Mouse (Mus musculus): Measurements from ENCODE around the gene Rev3l. TPM values are rescaled to one million over a fixed set of nuclear protein-coding genes. Genes with fewer than 3 reads are reported as not detected.

Rev3l gene
- polyA plus RNA-seq, 1 experiment: 11.8 TPM

DNA sequence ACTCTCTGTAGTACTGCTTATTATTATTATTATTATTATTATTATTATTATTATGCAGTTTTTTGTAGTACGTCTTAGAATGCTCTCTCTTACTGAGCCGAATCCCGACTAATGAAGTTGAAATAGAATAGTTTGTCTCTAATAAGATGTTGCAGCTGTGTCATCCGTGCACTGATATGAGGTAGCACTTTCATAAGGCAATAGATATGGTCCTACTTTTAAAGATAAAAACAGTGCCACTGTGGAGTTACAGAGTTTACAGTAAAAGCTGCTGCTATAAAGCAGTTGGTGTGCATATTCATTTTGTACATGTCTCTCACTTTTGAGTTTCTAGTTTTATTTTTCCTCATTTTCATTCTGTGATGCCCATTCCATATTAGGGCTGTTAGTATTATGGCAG, 46.4 kb downstream of the Rev3l start:
- Histone ChIP-seq H3K27me3 (replicated peaks; ENCODE audit: control insufficient read depth, insufficient read depth, low read length) (no peaks in the 10 kb centered on the region), H3K36me3 (ENCODE audit: control insufficient read depth, insufficient read depth, low read length) (no peaks in the 10 kb centered on the region), H3K27ac (ENCODE audit: insufficient read depth, low read depth, low read length) (no peak overlapping the region), H3K4me3 (ENCODE audit: insufficient read depth, low read depth, low read length) (no peak overlapping the region), H3K4me1 (ENCODE audit: control insufficient read depth, insufficient read depth, low read length) (peaks cover 6% of the 10 kb centered on the region; the same call in 1 of the 2 replicates)
- DNase-seq: no peak
- TF ChIP-seq CTCF (conservative IDR thresholded peaks at IDR 0.05; ENCODE audit: insufficient read depth, insufficient read length, low read depth, low read length) (no peak), POLR2A (IDR thresholded peaks at IDR 0.05; ENCODE audit: low read depth, low read length) (no peak)
- 80% methylated on average over 4 of the region's 4 CpGs for WGBS

DNA sequence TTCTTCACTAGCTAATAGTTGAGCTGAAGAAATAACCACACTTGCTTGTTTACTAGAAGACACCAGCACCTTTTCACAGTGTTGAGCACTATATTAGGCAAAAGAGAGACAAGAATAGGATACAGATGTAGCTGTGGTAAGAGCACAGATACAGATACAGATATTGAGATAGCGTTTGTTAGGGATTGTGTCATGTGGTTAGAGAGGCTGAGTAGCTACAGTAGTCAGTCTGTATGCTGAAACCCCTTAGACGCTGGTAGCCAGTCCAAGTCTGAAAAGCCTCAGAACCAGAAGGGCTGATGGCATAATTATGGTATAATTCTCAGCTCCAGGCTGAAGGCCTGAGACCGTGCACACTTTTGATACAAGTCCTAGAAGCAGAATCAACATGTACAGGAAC, 53.3 kb downstream of the Rev3l start:
- no peak for DNase-seq
- H3K27me3 ChIP-seq (replicated peaks; ENCODE audit: control insufficient read depth, insufficient read depth, low read length): no peaks in the 10 kb centered on the region
- H3K4me1 ChIP-seq (ENCODE audit: control insufficient read depth, insufficient read depth, low read length): no peaks in the 10 kb centered on the region
- no peaks in the 10 kb centered on the region for H3K36me3 ChIP-seq (ENCODE audit: control insufficient read depth, insufficient read depth, low read length)
- H3K4me3 ChIP-seq (ENCODE audit: insufficient read depth, low read depth, low read length): no peak overlapping the region
- WGBS: 94% methylated on average over 3 of the region's 3 CpGs
- no peak overlapping the region for H3K27ac ChIP-seq (ENCODE audit: insufficient read depth, low read depth, low read length)
- no peak for TF ChIP-seq POLR2A (IDR thresholded peaks at IDR 0.05; ENCODE audit: low read depth, low read length)
- TF ChIP-seq CTCF (conservative IDR thresholded peaks at IDR 0.05; ENCODE audit: insufficient read depth, insufficient read length, low read depth, low read length): no peak

DNA sequence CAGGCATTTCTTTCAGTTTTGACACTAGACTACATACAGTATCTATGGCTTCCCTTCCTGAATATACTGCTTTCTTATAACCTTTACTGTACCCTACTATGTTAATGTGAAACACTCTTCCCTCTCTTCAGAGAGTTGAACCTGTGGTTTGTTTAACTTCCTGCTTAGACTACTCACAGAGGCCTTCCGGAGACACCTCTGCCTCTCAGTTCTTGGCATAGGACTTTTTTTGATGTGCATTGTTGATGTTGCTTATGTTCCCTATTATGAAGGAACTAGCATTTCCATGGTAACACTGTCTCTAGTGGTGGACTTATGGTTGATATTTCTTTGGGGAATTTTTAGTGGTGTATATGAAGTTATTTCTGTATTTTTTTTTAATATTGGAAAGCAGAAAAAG, 61.4 kb downstream of the Rev3l start:
- 89% methylated on average over 1 of the region's 1 CpGs for WGBS

DNA sequence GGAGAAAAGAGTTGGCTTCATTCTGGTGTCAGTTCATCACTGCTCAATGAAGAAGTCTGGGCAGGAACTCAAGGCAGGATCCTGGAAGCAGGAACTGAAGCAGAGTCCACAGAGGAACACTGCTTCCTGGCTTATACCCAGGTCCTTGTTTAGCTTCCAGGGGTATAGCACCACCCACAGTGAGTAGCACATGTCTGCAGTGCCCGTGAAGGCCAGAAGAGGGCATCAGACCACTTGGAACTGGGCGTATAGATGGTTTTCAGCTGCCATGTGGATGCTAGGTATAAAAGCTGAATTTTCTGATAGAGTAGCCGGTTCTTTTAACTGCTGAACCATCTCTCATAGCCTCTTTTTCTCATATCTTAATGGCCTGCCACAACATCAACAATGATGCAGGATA, 79.6 kb downstream of the Rev3l start:
- TF ChIP-seq POLR2A (IDR thresholded peaks at IDR 0.05; ENCODE audit: low read depth, low read length) (no peak), CTCF (conservative IDR thresholded peaks at IDR 0.05; ENCODE audit: insufficient read depth, insufficient read length, low read depth, low read length) (peak; percentile 60)
- WGBS: 82% methylated on average over 3 of the region's 3 CpGs
- H3K36me3 ChIP-seq (ENCODE audit: control insufficient read depth, insufficient read depth, low read length): no peaks in the 10 kb centered on the region
- no peak overlapping the region for H3K4me3 ChIP-seq (ENCODE audit: insufficient read depth, low read depth, low read length)
- peak; percentile 58 for DNase-seq
- no peaks in the 10 kb centered on the region for H3K4me1 ChIP-seq (ENCODE audit: control insufficient read depth, insufficient read depth, low read length)
- no peaks in the 10 kb centered on the region for H3K27me3 ChIP-seq (replicated peaks; ENCODE audit: control insufficient read depth, insufficient read depth, low read length)
- H3K27ac ChIP-seq (ENCODE audit: insufficient read depth, low read depth, low read length): no peak overlapping the region

More for the DNA sequence above, 61.4 kb downstream of the Rev3l start:
- TF ChIP-seq CTCF (conservative IDR thresholded peaks at IDR 0.05; ENCODE audit: insufficient read depth, insufficient read length, low read depth, low read length): no peak
- no peak for TF ChIP-seq POLR2A (IDR thresholded peaks at IDR 0.05; ENCODE audit: low read depth, low read length)
- Histone ChIP-seq H3K36me3 (ENCODE audit: control insufficient read depth, insufficient read depth, low read length) (peaks cover 3% of the 10 kb centered on the region), H3K27ac (ENCODE audit: insufficient read depth, low read depth, low read length) (no peak overlapping the region), H3K4me1 (ENCODE audit: control insufficient read depth, insufficient read depth, low read length) (no peaks in the 10 kb centered on the region), H3K27me3 (replicated peaks; ENCODE audit: control insufficient read depth, insufficient read depth, low read length) (no peaks in the 10 kb centered on the region), H3K4me3 (ENCODE audit: insufficient read depth, low read depth, low read length) (no peak overlapping the region)
- no peak for DNase-seq

DNA sequence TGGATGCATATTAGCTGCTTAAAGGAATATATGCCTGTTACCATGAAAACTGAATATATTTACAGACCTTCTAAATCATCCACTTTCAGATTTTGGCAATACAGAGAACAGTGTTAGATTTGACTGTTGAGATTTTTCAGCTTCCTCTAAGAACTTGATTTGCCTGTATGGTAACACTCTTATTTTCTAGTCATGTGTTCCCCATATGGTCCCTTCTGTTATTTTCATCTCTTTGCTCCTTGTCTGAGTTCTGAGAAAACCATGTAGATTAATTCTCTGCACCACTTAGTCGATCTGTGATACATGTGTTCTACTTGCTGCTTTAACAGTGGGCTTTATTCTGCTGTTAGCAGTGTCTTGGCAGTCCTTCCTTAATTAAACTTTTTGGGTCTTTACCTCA, 110.7 kb downstream of the Rev3l start:
- Histone ChIP-seq H3K4me3 (ENCODE audit: insufficient read depth, low read depth, low read length) (no peak overlapping the region), H3K36me3 (ENCODE audit: control insufficient read depth, insufficient read depth, low read length) (peaks cover 4% of the 10 kb centered on the region), H3K27me3 (replicated peaks; ENCODE audit: control insufficient read depth, insufficient read depth, low read length) (no peaks in the 10 kb centered on the region), H3K4me1 (ENCODE audit: control insufficient read depth, insufficient read depth, low read length) (no peaks in the 10 kb centered on the region), H3K27ac (ENCODE audit: insufficient read depth, low read depth, low read length) (no peak overlapping the region)
- no peak for TF ChIP-seq CTCF (conservative IDR thresholded peaks at IDR 0.05; ENCODE audit: insufficient read depth, insufficient read length, low read depth, low read length)
- no peak for DNase-seq
- 88% methylated on average over 1 of the region's 1 CpGs for WGBS

DNA sequence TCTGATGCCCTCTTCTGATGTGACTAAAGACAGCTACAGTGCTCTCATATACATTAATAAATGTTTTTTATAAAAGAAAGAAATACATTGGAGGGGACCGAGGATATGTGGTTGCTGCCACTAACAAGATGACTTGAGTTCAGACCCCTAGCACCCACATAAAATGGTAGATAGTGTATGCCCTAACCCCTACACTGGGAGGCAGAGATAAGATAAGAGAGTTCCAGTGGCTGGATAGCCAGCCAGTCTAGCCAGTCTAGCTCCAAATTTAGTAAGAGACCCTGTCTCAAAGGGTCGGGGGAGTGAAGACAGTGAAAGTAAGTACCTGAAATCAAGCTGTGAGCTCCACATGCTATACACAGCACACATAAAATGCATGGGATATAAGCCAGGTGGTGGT, 133.6 kb downstream of the Rev3l start:
- TF ChIP-seq POLR2A (IDR thresholded peaks at IDR 0.05; ENCODE audit: low read depth, low read length) (no peak), CTCF (conservative IDR thresholded peaks at IDR 0.05; ENCODE audit: insufficient read depth, insufficient read length, low read depth, low read length) (no peak)
- WGBS: 87% methylated on average over 2 of the region's 2 CpGs
- Histone ChIP-seq H3K4me1 (ENCODE audit: control insufficient read depth, insufficient read depth, low read length) (no peaks in the 10 kb centered on the region), H3K27me3 (replicated peaks; ENCODE audit: control insufficient read depth, insufficient read depth, low read length) (no peaks in the 10 kb centered on the region), H3K27ac (ENCODE audit: insufficient read depth, low read depth, low read length) (no peak overlapping the region), H3K36me3 (ENCODE audit: control insufficient read depth, insufficient read depth, low read length) (peaks cover 8% of the 10 kb centered on the region; the same call in 1 of the 2 replicates), H3K4me3 (ENCODE audit: insufficient read depth, low read depth, low read length) (no peak overlapping the region)
- DNase-seq: no peak

DNA sequence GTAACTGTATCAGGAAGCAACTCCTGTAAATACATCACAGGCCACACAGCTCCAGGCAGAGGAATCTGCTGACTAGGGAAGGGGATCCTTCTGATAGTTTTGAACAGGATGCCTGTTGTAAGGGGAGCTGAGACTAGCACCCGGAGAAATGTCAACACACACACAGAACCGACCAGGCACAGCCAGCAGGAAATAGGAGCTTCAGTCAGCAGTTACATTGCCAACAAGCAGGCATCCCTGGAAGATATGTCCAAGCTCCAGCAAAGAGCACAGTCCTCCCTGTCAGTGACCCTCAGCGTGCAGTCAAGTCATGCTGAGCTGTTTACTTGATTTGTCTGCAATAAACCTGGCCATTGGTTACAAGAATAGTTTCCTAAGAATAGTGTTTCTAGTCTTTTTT, 156.7 kb downstream of the Rev3l start:
- 28% methylated on average over 3 of the region's 3 CpGs for WGBS
- Histone ChIP-seq H3K4me3 (ENCODE audit: insufficient read depth, low read depth, low read length) (no peak overlapping the region), H3K4me1 (ENCODE audit: control insufficient read depth, insufficient read depth, low read length) (no peaks in the 10 kb centered on the region), H3K27ac (ENCODE audit: insufficient read depth, low read depth, low read length) (no peak overlapping the region), H3K36me3 (ENCODE audit: control insufficient read depth, insufficient read depth, low read length) (no peaks in the 10 kb centered on the region), H3K27me3 (replicated peaks; ENCODE audit: control insufficient read depth, insufficient read depth, low read length) (no peaks in the 10 kb centered on the region)
- TF ChIP-seq CTCF (conservative IDR thresholded peaks at IDR 0.05; ENCODE audit: insufficient read depth, insufficient read length, low read depth, low read length) (no peak), POLR2A (IDR thresholded peaks at IDR 0.05; ENCODE audit: low read depth, low read length) (no peak)
- peak; percentile 62 for DNase-seq
